Mouse (Mus musculus): ENCODE measurements around the gene Cops9.

Cops9 gene

DNA sequence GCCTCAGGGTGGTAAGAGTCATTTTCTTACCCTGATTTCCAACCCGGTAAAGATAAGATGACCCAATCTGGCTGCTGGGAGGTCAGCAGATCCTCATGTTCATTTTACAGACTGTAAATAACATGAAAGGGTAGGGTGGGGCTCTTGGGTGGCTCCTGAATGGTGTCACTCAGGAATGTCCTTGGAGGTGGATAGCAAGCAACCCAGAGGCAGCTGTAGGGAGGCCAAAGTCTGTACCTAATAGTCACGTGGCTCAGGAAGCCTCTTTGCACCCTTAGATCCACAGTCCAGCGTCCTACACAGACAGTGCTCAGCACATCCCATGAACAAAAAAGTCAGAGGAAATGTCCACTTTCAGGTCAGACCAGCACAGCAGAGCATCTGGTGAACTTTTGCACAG is 45.8 kb downstream of the Cops9 start:
- no peak for DNase-seq (ENCODE audit: low spot score)

DNA sequence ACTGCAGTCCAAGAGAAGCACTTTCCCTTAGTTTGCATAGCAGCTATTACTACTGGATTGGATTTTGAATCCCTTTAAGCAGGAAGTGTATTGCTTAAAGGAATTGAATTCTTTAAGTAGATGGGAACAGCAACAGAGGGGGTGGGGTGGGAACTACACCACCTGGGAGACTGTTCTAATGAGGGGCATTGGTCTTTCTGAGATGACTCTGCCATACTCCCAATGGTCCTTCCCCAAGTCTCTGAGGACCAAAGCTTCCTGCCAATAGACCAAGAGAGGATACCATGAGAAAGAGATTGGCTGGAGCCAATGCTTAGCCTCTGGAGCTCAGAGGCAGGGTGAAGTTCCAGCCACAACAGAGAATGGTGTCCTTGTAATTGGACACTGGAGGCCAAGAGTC is 47.7 kb downstream of the Cops9 start, which contains the start of gene Olfr1411:
Gene Olfr1411, plus strand, starts transcription at position 301 of the 400 bp plus-strand sequence.
- DNase-seq (ENCODE audit: low spot score): no peak

Measured in retina, embryonic 14.5 days (tissue).